Mouse (Mus musculus) limb, embryonic 11.5 days (tissue): ENCODE results near the gene Cfd. TPM values are rescaled to one million over a fixed set of nuclear protein-coding genes. Genes with fewer than 3 reads are reported as not detected.

ENCODE experiments used
- ATAC-seq: fragments of 200-750 bp; cut with Nextera tagmentation; 2 replicates; pipeline ENCODE4 v1.8.0; 2017; ENCODE audit warnings: low read depth; ENCODE audit not compliant: insufficient number of reproducible peaks, low FRiP score, low TSS enrichment
- DNase-seq: peaks from one replicate; pipeline ENCODE4 v3.0.0-alpha.2; 2015; ENCODE audit warnings: low spot score
- H3K27ac ChIP-seq: fragments of 300-500 bp; sonication (generic); replicated peaks from 2 replicates; pipeline ENCODE4 v1.5.1; 2014; ENCODE audit warnings: low read depth, mild to moderate bottlenecking, low read length
- H3K27me3 ChIP-seq: fragments of 300-500 bp; sonication (generic); 2 replicates; pipeline ENCODE4 v1.6.1; 2014; ENCODE audit warnings: mild to moderate bottlenecking, low read length, mixed read lengths; ENCODE audit not compliant: control insufficient read depth, insufficient read depth
- H3K36me3 ChIP-seq: fragments of 300-500 bp; sonication (generic); 2 replicates; pipeline ENCODE4 v1.6.1; 2014; ENCODE audit warnings: mild to moderate bottlenecking, low read length, moderate library complexity, mixed read lengths; ENCODE audit not compliant: control insufficient read depth, insufficient read depth
- H3K4me1 ChIP-seq: fragments of 300-500 bp; sonication (generic); 2 replicates; pipeline ENCODE4 v1.6.1; 2014; ENCODE audit warnings: low read length, mixed read lengths; ENCODE audit not compliant: control insufficient read depth, insufficient read depth
- H3K4me2 ChIP-seq: fragments of 300-500 bp; sonication (generic); 2 replicates; pipeline ENCODE4 v1.6.1; 2014; ENCODE audit warnings: low read depth, mild to moderate bottlenecking, moderate library complexity; ENCODE audit not compliant: severe bottlenecking
- H3K4me3 ChIP-seq: fragments of 300-500 bp; sonication (generic); 2 replicates; pipeline ENCODE4 v1.5.1; 2014; ENCODE audit warnings: low read depth, low read length
- H3K9ac ChIP-seq: fragments of 300-500 bp; sonication (generic); 2 replicates; pipeline ENCODE4 v1.6.1; 2014; ENCODE audit warnings: mild to moderate bottlenecking, low read length
- H3K9me3 ChIP-seq: fragments of 300-500 bp; sonication (generic); 2 replicates; pipeline ENCODE4 v1.6.1; 2016; ENCODE audit warnings: low read length; ENCODE audit not compliant: control insufficient read depth
- WGBS: fragments of 180-500 bp; shearing (Covaris S2); extraction: QIAGEN DNeasy Blood & Tissue Kit; methylation state at CpG from one replicate; pipeline ENCODE4 v1.1.7; 2014; 5-methylcytosine and 5-hydroxymethylcytosine counted together
- polyA plus RNA-seq: library from polyadenylated mRNA; unstranded; fragments of >200 nt; fragmentation: Nextera tagmentation; extraction: Ambion mirVana; gene quantifications from 2 replicates; pipeline ENCODE4 v1.2.1, GENCODE M21; 2014

The Cfd gene
- polyA plus RNA-seq = not detected in 2 replicates

DNA sequence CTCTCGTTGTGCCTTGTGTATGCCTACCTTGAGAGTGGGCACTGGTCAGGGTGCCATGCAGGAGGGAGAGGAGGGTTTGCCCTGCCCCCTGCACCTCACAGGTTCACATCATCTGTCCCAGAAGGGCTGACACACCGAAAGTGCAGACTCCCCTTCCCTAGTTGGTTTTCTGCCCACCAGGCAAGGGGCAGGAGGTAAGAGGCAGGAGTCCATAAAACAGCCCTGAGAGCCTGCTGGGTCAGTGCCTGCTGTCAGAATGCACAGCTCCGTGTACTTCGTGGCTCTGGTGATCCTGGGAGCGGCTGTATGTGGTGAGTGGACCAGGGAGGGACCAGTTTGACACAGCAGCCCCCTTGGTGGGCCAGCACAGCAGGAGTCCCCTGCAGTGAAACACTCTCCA is at the start of gene Cfd:
TSS of gene Cfd (plus strand) at position 184 of the 400 bp plus-strand sequence.
- no peak within 1 kb of the TSS for H3K4me3 ChIP-seq
- H3K27ac ChIP-seq = no peak within 1 kb of the TSS
- 36% methylated on average over 5 of the region's 5 CpGs for WGBS
- 0 out of 2 replicates have a peak, but pooled peaks cover 4% of the 10 kb centered on the region for H3K36me3 ChIP-seq
- H3K4me1 ChIP-seq = no peaks in the 10 kb centered on the region
- DNase-seq (no peak), ATAC-seq (no peak)
- H3K9ac ChIP-seq = no peak within 1 kb of the TSS
- no peak within 1 kb of the TSS for H3K4me2 ChIP-seq
- no peaks in the 10 kb centered on the region for H3K9me3 ChIP-seq
- H3K27me3 ChIP-seq = no peaks in the 10 kb centered on the region

DNA sequence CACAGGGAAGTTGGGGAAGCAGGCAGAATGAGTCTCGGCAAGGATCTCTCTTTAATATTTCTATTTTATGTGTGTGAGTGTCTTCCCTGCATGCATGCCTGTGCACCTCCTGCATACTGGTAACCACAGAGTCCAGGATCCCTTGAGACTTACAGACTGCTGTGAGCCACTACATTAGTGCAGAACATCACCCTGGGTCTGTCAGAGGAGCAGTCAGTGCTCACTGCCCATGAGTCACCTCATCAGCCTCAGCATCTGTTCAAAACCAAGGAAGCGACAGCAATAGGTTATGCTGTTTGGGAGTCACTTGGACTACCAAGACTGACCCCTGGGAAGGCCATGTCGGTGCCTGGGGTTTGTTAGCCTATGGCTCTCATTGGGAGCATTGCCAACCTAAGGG is 48.3 kb upstream of the Cfd start:
- no peaks in the 10 kb centered on the region for H3K9me3 ChIP-seq
- H3K27ac ChIP-seq = no peak overlapping the region
- ATAC-seq = no peak
- peaks cover 10% of the 10 kb centered on the region; the same call in 1 of the 2 replicates for H3K4me1 ChIP-seq
- H3K27me3 ChIP-seq = no peaks in the 10 kb centered on the region
- no peak for DNase-seq
- H3K4me2 ChIP-seq = no peak overlapping the region
- H3K4me3 ChIP-seq = no peak overlapping the region
- WGBS = 74% methylated on average over 3 of the region's 3 CpGs
- H3K9ac ChIP-seq = no peak overlapping the region
- H3K36me3 ChIP-seq = no peaks in the 10 kb centered on the region

DNA sequence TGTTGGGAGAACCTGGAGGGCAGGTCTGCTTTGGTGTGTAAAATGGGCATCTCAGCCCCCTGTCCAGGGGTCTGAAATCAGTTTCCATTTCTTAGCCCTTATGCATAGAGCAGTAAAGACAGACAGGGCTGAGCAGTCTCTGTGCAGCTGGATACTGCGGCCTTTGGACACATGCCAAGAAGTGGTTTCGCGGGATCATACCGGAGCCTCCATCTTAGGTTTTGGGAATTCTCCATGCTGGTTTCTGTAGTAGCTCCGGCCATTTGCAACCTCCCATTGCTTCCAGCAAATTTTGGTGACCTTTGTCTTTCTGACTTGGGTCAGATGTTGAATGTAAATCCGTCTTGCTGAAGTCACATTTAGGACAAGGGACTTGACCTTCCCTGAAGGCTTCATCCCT is 47.2 kb upstream of the Cfd start:
- Histone ChIP-seq H3K36me3 (no peaks in the 10 kb centered on the region), H3K9ac (no peak overlapping the region), H3K4me3 (no peak overlapping the region), H3K27me3 (no peaks in the 10 kb centered on the region), H3K9me3 (no peaks in the 10 kb centered on the region), H3K4me2 (no peak overlapping the region), H3K4me1 (peaks cover 10% of the 10 kb centered on the region; the same call in 1 of the 2 replicates), H3K27ac (no peak overlapping the region)
- ATAC-seq (no peak), DNase-seq (no peak)
- 87% methylated on average over 6 of the region's 6 CpGs for WGBS

DNA sequence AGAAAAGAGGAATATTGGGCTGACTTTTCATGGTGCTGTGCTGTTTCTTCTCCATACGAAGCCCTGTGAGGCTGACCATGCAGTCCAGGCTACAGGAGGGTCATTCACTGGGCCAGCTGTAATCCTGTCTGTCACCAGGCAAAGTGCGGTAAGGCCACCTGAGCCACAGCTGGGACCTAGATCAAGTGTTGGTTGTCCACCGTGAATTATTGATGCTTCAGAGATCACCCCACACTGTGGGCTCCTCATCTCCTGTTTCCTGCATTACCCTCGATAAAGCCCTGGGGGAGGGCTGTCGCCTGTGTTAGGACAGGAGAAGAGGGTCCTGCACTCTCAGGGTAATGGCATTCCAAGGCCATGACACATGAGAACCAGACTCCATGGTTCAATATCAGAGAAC is 44.1 kb upstream of the Cfd start:
- ATAC-seq = no peak
- Histone ChIP-seq H3K4me3 (no peak overlapping the region), H3K27me3 (no peaks in the 10 kb centered on the region), H3K36me3 (no peaks in the 10 kb centered on the region), H3K27ac (no peak overlapping the region), H3K4me1 (peaks cover 7% of the 10 kb centered on the region), H3K9me3 (no peaks in the 10 kb centered on the region), H3K9ac (no peak overlapping the region), H3K4me2 (no peak overlapping the region)
- WGBS = 65% methylated on average over 5 of the region's 5 CpGs
- DNase-seq = no peak

DNA sequence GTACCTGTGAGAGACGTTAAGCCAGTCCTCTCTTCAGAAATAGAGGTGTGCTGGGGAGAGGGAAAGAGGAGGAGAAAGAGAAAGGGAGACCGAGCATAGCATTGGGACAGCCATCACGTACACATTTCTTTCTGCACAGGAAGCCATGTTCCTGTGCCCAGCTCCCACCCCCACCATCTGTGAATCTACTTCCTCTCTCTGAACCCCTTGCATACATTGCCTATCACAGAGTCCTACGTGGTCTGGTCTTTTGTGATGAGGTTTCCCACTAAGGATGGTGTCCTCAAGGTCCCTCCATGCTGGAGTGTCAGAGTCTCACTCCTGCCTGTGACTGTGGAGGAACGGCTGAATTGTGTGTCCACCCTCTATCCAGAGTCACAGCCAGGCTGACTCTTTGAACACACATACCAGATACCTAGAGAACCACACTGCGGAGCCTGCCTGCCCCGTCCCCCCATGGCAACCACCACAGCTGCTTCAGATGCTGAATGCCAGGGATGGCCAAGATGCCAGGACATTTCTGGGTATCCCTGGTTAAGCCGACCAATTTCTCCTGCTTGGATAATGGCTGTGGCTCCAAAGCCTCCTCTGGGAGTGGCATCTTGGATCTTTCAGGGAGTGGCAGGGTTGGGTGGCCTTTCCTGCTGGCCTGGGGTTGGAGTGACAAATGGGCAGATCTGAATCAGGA is 40.6 kb upstream of the Cfd start:
- DNase-seq = no peak
- H3K27ac ChIP-seq = no peak overlapping the region
- no peak for ATAC-seq
- H3K36me3 ChIP-seq = no peaks in the 10 kb centered on the region
- no peaks in the 10 kb centered on the region for H3K27me3 ChIP-seq
- no peak overlapping the region for H3K9ac ChIP-seq
- H3K4me2 ChIP-seq = no peak overlapping the region
- WGBS = 84% methylated on average over 8 of the region's 8 CpGs
- H3K9me3 ChIP-seq = no peaks in the 10 kb centered on the region
- no peak overlapping the region for H3K4me3 ChIP-seq
- H3K4me1 ChIP-seq = peaks cover 19% of the 10 kb centered on the region

DNA sequence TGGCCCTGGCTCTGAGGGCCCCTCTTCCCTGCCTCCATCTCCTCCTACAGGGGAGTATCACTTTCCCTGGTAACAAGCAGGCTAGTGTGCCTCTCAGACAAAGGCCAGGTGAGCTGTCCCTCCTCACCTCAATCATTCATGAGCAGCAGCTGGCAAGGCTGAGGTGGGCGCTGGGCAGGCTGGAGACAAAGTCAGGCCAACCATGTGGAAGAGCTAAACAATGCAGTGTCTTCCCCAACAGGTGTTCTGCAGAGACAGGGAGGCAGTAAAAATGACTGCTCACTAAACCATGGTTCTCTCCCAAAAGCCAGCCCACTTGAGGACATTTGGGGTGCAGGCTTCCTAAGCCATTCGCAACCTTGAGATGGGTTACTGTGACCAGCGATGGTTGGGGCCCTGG is 39.0 kb upstream of the Cfd start:
- H3K27me3 ChIP-seq = no peaks in the 10 kb centered on the region
- peak overlapping the region; percentile 37 for H3K9ac ChIP-seq
- no peaks in the 10 kb centered on the region for H3K9me3 ChIP-seq
- no peak overlapping the region for H3K4me3 ChIP-seq
- DNase-seq = no peak
- no peak for ATAC-seq
- peak overlapping the region; percentile 100 for H3K27ac ChIP-seq
- peaks cover 24% of the 10 kb centered on the region for H3K4me1 ChIP-seq
- 71% methylated on average over 3 of the region's 3 CpGs for WGBS
- peaks cover 3% of the 10 kb centered on the region; the same call in 1 of the 2 replicates for H3K36me3 ChIP-seq
- peak overlapping the region; percentile 54 for H3K4me2 ChIP-seq

DNA sequence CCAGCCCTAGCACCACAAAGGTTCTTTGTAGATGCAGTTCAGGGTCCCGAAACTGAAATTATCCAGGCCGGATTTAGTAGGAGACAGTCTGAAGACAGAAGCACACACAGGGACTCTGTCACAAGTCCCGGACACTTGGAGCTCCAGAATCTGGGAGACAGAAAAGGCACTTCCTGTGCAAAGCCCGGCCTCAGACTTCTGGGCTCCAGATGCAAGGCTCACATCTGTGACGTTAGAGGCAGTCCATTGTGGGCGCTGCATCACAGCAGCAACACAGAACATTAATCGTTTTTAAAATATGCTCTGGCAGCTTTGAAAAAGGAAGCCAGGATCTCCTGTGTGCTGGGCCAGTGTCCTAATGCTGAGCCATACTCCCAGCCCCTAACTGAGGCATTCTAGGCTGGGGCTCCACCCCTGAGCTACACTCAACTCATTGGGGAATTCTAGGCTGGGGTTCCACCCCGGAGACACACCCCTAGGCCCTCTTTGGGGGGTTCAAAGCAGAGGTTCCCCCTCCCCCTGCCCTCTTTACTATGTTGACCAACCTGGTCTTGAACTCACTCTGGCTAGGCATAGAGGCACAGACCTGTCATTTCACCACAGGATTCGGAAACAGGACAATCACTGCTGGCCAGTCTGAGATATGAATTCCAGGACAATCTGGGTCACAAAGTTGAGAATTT is 38.4 kb upstream of the Cfd start:
- DNase-seq = peak; percentile 57
- Histone ChIP-seq H3K9me3 (no peaks in the 10 kb centered on the region), H3K36me3 (peaks cover 5% of the 10 kb centered on the region; the same call in 1 of the 2 replicates), H3K4me3 (peak overlapping the region; percentile 99), H3K9ac (peak overlapping the region; percentile 77), H3K27me3 (no peaks in the 10 kb centered on the region), H3K4me2 (peak overlapping the region; percentile 54), H3K27ac (peak overlapping the region; percentile 100), H3K4me1 (peaks cover 30% of the 10 kb centered on the region)
- ATAC-seq = no peak
- 35% methylated on average over 9 of the region's 9 CpGs for WGBS

DNA sequence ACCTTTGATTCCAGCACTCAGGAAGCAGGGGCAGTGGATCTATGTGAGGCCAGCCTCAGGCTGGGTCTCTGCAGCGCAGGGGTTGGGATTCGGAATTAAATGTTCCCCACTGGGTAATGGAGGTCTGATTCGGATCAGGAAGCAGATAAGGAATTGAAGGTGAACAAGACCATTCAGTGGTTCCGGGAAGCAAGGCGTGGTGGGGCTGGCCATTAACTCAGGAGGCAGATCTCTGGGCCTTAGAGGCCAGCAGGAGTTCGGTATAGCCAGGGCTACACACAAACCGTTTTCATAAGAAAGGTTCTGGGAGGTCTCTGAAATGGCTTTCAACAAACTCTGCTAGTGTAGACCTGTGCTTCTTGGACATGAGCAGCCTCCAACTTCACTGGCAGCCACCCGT is 37.8 kb upstream of the Cfd start:
- WGBS = 33% methylated on average over 8 of the region's 8 CpGs
- no peak for ATAC-seq
- peaks cover 36% of the 10 kb centered on the region for H3K4me1 ChIP-seq

More for the DNA sequence above, 37.8 kb upstream of the Cfd start:
- Histone ChIP-seq H3K9ac (peak overlapping the region; percentile 77), H3K27me3 (no peaks in the 10 kb centered on the region), H3K36me3 (peaks cover 7% of the 10 kb centered on the region; the same call in 1 of the 2 replicates), H3K4me3 (peak overlapping the region; percentile 99), H3K9me3 (no peaks in the 10 kb centered on the region), H3K27ac (peak overlapping the region; percentile 100), H3K4me2 (peak overlapping the region; percentile 54)
- DNase-seq = no peak
